Mouse (Mus musculus): ENCODE measurements around the gene Cenps. TPM values are rescaled to one million over a fixed set of nuclear protein-coding genes. Genes with fewer than 3 reads are reported as not detected.
"Not testable (repeated sequence)": the region's sequence is repeated elsewhere in the genome, so short reads cannot be mapped to it uniquely, and the experiment has no call there.

The Cenps gene
- polyA plus RNA-seq, 1 experiment from 2014 or later, result 32.4 TPM

GRCm38 (mm10) chr4:149170394-149170931 is 33.0 kb upstream of the Cenps start:
- no peaks in the 10 kb centered on the region for H3K9me3 ChIP-seq (replicated peaks)
- ATAC-seq (ENCODE audit: low FRiP score), result no peak
- WGBS, result 71% methylated on average over 7 of the region's 7 CpGs

GRCm38 (mm10) chr4:149169926-149170325 is 32.5 kb upstream of the Cenps start:
- H3K9ac ChIP-seq; H3K27ac ChIP-seq; ATAC-seq (ENCODE audit: low FRiP score); H3K36me3 ChIP-seq; H3K9me3 ChIP-seq (replicated peaks); H3K4me2 ChIP-seq (replicated peaks); H3K4me3 ChIP-seq; H3K27me3 ChIP-seq: not testable (repeated sequence)
- WGBS, result 84% methylated on average over 7 of the region's 8 CpGs
- H3K4me1 ChIP-seq, result peaks cover 14% of the 10 kb centered on the region

More at GRCm38 (mm10) chr4:149170394-149170931, 33.0 kb upstream of the Cenps start:
- no peak overlapping the region for H3K9ac ChIP-seq
- no peaks in the 10 kb centered on the region for H3K27me3 ChIP-seq
- no peak overlapping the region for H3K27ac ChIP-seq
- H3K4me3 ChIP-seq, result no peak overlapping the region
- H3K4me2 ChIP-seq (replicated peaks), result no peak overlapping the region
- H3K36me3 ChIP-seq, result 0 out of 2 replicates have a peak, but pooled peaks cover 4% of the 10 kb centered on the region
- H3K4me1 ChIP-seq, result peaks cover 10% of the 10 kb centered on the region

GRCm38 (mm10) chr4:149168016-149168415 is 30.6 kb upstream of the Cenps start:
- ATAC-seq (ENCODE audit: low FRiP score), result no peak
- H3K27ac ChIP-seq, result no peak overlapping the region
- H3K9ac ChIP-seq, result no peak overlapping the region
- peaks cover 7% of the 10 kb centered on the region; the same call in 1 of the 2 replicates for H3K36me3 ChIP-seq
- H3K9me3 ChIP-seq (replicated peaks), result no peaks in the 10 kb centered on the region
- no peak overlapping the region for H3K4me3 ChIP-seq
- no peaks in the 10 kb centered on the region for H3K27me3 ChIP-seq
- WGBS, result 84% methylated on average over 2 of the region's 2 CpGs
- H3K4me1 ChIP-seq, result peaks cover 10% of the 10 kb centered on the region
- no peak overlapping the region for H3K4me2 ChIP-seq (replicated peaks)

- peaks cover 16% of the 10 kb centered on the region for H3K36me3 ChIP-seq
- H3K9ac ChIP-seq, result peak overlapping the region; percentile 91
- H3K27me3 ChIP-seq, result no peaks in the 10 kb centered on the region
- peak overlapping the region; percentile 97 for H3K4me3 ChIP-seq
- no peaks in the 10 kb centered on the region for H3K9me3 ChIP-seq (replicated peaks)
- 1% methylated on average over 27 of the region's 27 CpGs for WGBS
- ATAC-seq (ENCODE audit: low FRiP score), result peak; percentile 76
- peak overlapping the region; percentile 74; the same call in 1 of the 2 replicates for H3K27ac ChIP-seq
- H3K4me1 ChIP-seq, result peaks cover 10% of the 10 kb centered on the region
- peak overlapping the region; percentile 90 for H3K4me2 ChIP-seq (replicated peaks)
Observed at GRCm38 (mm10) chr4:149166957-149167611, 29.7 kb upstream of the Cenps start.

GRCm38 (mm10) chr4:149166215-149166946 is 29.0 kb upstream of the Cenps start, which contains the start of gene Pgd:
TSS of gene Pgd (minus strand) at chr4:149166771.
- peak within 1 kb of the TSS; percentile 97 for H3K4me3 ChIP-seq
- H3K27ac ChIP-seq, result peak within 1 kb of the TSS; percentile 80
- peaks cover 10% of the 10 kb centered on the region for H3K4me1 ChIP-seq
- peaks cover 23% of the 10 kb centered on the region for H3K36me3 ChIP-seq
- H3K27me3 ChIP-seq, result no peaks in the 10 kb centered on the region
- H3K9me3 ChIP-seq (replicated peaks), result no peaks in the 10 kb centered on the region
- peak; percentile 99 for ATAC-seq (ENCODE audit: low FRiP score)
- peak within 1 kb of the TSS; percentile 91 for H3K9ac ChIP-seq
- H3K4me2 ChIP-seq (replicated peaks), result peak within 1 kb of the TSS; percentile 90
- under 1% methylated on average over 59 of the region's 59 CpGs for WGBS

GRCm38 (mm10) chr4:149164150-149164549 is 26.7 kb upstream of the Cenps start:
- 68% methylated on average over 5 of the region's 5 CpGs for WGBS
- Histone ChIP-seq H3K9me3 (replicated peaks) (no peaks in the 10 kb centered on the region), H3K36me3 (peaks cover 45% of the 10 kb centered on the region), H3K27me3 (no peaks in the 10 kb centered on the region), H3K27ac (no peak overlapping the region), H3K4me3 (no peak overlapping the region), H3K9ac (no peak overlapping the region), H3K4me2 (replicated peaks) (no peak overlapping the region), H3K4me1 (peaks cover 10% of the 10 kb centered on the region)
- no peak for ATAC-seq (ENCODE audit: low FRiP score)

- Histone ChIP-seq H3K9ac (no peak overlapping the region), H3K4me2 (replicated peaks) (no peak overlapping the region), H3K4me3 (no peak overlapping the region), H3K27ac (no peak overlapping the region), H3K9me3 (replicated peaks) (no peaks in the 10 kb centered on the region), H3K36me3 (peaks cover 54% of the 10 kb centered on the region), H3K4me1 (peaks cover 10% of the 10 kb centered on the region), H3K27me3 (no peaks in the 10 kb centered on the region)
- ATAC-seq (ENCODE audit: low FRiP score), result no peak
- WGBS, result 59% methylated on average over 1 of the region's 1 CpGs
Observed at GRCm38 (mm10) chr4:149163196-149163595, 25.8 kb upstream of the Cenps start.

- no peak overlapping the region for H3K9ac ChIP-seq
- H3K27me3 ChIP-seq, result no peaks in the 10 kb centered on the region
- H3K4me3 ChIP-seq, result no peak overlapping the region
- H3K4me1 ChIP-seq, result peaks cover 10% of the 10 kb centered on the region
- ATAC-seq (ENCODE audit: low FRiP score), result no peak
- H3K9me3 ChIP-seq (replicated peaks), result no peaks in the 10 kb centered on the region
- H3K4me2 ChIP-seq (replicated peaks), result no peak overlapping the region
- WGBS, result 94% methylated on average over 6 of the region's 6 CpGs
- H3K36me3 ChIP-seq, result peaks cover 74% of the 10 kb centered on the region
- H3K27ac ChIP-seq, result no peak overlapping the region
Observed at GRCm38 (mm10) chr4:149161166-149161565, 23.7 kb upstream of the Cenps start.

GRCm38 (mm10) chr4:149159891-149160290 is 22.5 kb upstream of the Cenps start:
- ATAC-seq (ENCODE audit: low FRiP score), result no peak
- H3K4me2 ChIP-seq (replicated peaks), result no peak overlapping the region
- H3K4me1 ChIP-seq, result no peaks in the 10 kb centered on the region; the same call in 1 of the 2 replicates
- H3K27ac ChIP-seq, result no peak overlapping the region
- H3K36me3 ChIP-seq, result peaks cover 87% of the 10 kb centered on the region
- H3K4me3 ChIP-seq, result no peak overlapping the region
- H3K9me3 ChIP-seq (replicated peaks), result no peaks in the 10 kb centered on the region
- WGBS, result 93% methylated on average over 13 of the region's 13 CpGs
- H3K27me3 ChIP-seq, result no peaks in the 10 kb centered on the region
- H3K9ac ChIP-seq, result no peak overlapping the region

- Histone ChIP-seq H3K4me1 (no peaks in the 10 kb centered on the region; the same call in 1 of the 2 replicates), H3K9me3 (replicated peaks) (no peaks in the 10 kb centered on the region), H3K9ac (no peak overlapping the region), H3K4me3 (no peak overlapping the region), H3K36me3 (peaks cover 94% of the 10 kb centered on the region), H3K4me2 (replicated peaks) (no peak overlapping the region), H3K27ac (no peak overlapping the region), H3K27me3 (no peaks in the 10 kb centered on the region)
- no peak for ATAC-seq (ENCODE audit: low FRiP score)
- WGBS, result 90% methylated on average over 2 of the region's 2 CpGs
Observed at GRCm38 (mm10) chr4:149159203-149159602, 21.8 kb upstream of the Cenps start.

- Histone ChIP-seq H3K9me3 (replicated peaks) (no peaks in the 10 kb centered on the region), H3K27ac (no peak overlapping the region), H3K9ac (no peak overlapping the region), H3K36me3 (peaks cover 98% of the 10 kb centered on the region), H3K4me3 (no peak overlapping the region), H3K27me3 (no peaks in the 10 kb centered on the region), H3K4me1 (no peaks in the 10 kb centered on the region), H3K4me2 (replicated peaks) (no peak overlapping the region)
- no peak for ATAC-seq (ENCODE audit: low FRiP score)
- 92% methylated on average over 8 of the region's 8 CpGs for WGBS
Observed at GRCm38 (mm10) chr4:149157415-149157973, 20.1 kb upstream of the Cenps start.

- Histone ChIP-seq H3K4me2 (replicated peaks) (no peak overlapping the region), H3K4me3 (no peak overlapping the region), H3K27ac (no peak overlapping the region), H3K4me1 (no peaks in the 10 kb centered on the region), H3K36me3 (peaks cover 99% of the 10 kb centered on the region), H3K9ac (no peak overlapping the region), H3K9me3 (replicated peaks) (no peaks in the 10 kb centered on the region), H3K27me3 (no peaks in the 10 kb centered on the region)
- ATAC-seq (ENCODE audit: low FRiP score), result no peak
- WGBS, result 94% methylated on average over 6 of the region's 6 CpGs
Observed at GRCm38 (mm10) chr4:149155711-149156110, 18.3 kb upstream of the Cenps start.

Measured in hindbrain, embryonic 12.5 days (tissue).